Mouse (Mus musculus) kidney, adult 11 months (tissue): ENCODE data around the gene Nptx1.

Experiments used
- DNase-seq: peaks from one replicate; pipeline ENCODE4 v3.0.0; 2022

Nptx1 gene

DNA sequence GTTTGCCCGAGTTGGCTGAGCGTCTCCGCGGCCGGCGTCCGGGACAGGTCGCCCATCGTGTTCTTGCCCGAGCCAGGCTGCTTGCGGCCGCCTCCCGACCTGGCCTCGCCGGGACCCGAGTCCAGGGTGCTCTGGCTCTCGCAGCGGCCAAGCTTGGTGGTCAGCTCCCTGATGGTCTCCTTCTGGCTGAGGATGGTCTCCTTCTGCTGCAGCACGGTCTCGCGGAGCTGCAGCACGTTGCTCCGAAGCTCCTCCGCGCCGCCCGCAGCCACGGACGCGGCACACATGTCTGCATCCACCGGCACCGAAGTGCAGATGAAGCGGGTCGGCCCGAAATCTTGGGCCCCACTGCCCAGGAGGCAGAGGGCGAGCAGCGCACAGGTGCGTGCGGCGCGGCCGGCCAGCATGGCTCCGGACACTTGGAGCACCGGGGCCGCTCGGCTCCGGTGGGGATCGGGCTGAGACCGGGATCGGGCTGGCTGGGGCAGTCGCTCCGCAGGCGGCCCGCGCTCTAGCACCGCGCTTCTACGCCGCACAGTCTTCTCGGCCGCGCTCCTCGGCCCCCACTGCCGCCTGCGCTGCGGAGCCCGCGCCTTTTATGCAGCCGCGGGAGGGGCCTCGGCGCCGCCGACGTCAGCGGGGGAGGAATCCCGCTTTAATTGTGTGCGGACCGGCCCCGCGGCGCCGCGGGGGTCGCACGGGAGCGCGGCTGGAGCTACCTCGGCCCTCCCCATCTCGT is at the start of gene Nptx1:
Gene Nptx1 (minus strand): TSS at position 571 of the 739 bp plus-strand sequence.
- DNase-seq = no peak

DNA sequence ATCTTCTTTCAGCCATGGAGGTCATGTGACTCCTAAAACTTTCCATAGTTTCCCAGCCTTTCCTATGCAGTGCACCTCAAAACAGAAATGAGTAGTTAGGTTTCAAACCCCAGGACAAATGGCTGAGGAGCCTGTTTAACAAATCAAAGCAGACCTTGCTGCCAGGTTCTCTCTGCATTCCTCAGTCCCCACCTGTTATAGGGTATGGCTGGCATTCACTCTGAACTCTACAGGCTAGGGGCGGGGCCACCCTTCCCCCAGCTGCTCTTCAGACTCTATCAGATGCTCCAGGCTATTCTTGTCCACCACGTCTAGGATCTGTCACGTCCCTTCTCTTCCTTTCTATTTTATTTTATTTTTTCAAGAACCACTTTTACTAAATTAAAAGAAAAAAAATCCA is 46.4 kb upstream of the Nptx1 start:
- DNase-seq = no peak

- no peak for DNase-seq
Observed at GRCm38 (mm10) chr11:119589242-119589641, 41.7 kb upstream of the Nptx1 start.

DNA sequence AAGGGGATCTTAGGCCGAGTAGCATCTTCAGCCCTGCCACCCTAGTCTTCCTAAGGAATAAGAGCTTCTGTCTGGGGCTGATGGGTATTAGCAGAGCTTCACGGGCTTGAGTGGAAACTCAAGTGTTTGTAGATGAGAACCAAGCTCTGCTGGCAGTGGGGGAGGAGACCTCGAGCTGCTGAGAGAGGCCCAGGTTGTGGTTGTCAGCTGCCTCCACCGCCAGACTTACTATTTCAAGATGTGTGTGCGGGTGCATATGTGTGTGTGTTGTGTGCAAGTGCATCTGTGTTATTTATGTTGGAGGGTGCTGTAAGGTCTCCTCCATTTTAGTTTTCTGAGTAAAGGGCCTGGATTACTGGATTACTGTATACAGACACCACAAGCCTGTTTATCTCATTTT is 39.6 kb upstream of the Nptx1 start:
- DNase-seq = no peak

GRCm38 (mm10) chr11:119586511-119586910 is 39.0 kb upstream of the Nptx1 start:
- DNase-seq = no peak

DNA sequence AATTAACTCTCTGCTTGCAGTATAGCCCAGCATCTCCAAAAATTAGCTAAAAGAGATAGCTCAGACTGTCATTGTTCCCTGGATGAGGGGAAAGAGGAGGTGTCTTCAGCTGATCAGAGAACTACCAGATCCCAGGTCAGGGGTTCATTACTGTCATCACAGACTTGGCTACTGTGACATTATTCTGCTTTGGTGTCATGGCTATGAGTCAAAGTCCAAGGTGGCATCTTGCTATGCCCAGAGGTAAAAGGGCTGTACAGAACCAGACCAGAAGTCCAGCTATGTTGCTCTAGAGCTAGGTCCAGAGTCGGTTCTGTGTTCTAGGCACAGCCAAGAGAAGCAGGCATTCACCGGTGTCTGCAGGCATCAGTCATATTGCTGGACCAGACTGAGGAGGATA is 30.2 kb upstream of the Nptx1 start:
- DNase-seq = no peak

- no peak for DNase-seq
Observed at GRCm38 (mm10) chr11:119576855-119577254, 29.3 kb upstream of the Nptx1 start.

DNA sequence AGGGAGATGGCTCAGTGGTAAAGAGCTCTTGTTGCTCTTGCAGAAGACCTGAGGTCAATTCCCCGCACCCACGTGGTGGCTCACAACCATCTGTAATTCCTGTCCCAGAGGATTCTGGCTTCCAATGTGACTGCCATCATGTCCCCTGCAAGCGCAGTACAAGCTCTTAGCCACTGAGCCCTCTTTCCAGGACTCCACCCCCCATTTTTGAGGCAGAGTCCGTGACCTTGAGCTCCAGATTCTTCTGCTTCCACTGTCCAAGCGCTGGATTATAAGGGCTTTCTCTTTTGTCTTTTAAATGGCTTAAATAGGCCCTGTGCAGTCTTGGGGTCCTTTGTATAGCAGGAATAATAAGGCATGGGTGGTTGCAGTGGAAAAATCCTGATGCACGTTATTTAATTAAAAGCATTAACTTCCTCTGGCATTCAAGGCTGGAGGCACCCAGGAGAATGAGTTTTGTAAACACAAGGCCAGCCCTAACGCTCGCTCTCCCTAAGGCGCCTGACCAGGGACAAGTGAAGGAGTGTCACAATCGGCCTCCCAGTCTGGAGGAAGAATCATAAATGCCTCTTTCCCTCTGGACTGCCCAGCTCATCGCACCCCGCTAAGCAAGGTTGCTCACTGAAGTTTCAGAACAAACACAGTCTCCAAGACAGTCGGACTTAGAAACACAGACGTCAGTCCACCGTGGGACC is 24.9 kb upstream of the Nptx1 start:
- DNase-seq = no peak

- no peak for DNase-seq
Observed at GRCm38 (mm10) chr11:119566188-119566587, 18.6 kb upstream of the Nptx1 start.

DNA sequence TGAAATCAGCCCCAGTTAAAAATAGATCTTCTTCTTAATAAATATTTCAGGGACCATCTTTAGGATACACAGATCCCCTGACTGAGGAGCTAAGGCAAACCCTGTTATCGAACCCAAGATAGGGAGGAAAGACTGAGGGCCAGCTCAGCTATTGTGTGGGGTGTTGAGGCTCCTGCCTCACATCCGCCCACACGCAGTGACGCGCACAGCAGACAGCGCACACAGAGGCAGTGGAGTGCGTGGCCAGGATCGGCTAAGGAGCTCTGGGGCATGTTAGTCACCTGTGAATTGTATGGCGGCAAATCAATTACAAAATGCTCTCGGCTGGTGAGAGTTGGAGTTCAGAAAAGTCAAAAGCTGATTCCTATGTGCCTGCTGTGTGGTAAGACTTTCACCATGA is 18.1 kb upstream of the Nptx1 start:
- DNase-seq = no peak

DNA sequence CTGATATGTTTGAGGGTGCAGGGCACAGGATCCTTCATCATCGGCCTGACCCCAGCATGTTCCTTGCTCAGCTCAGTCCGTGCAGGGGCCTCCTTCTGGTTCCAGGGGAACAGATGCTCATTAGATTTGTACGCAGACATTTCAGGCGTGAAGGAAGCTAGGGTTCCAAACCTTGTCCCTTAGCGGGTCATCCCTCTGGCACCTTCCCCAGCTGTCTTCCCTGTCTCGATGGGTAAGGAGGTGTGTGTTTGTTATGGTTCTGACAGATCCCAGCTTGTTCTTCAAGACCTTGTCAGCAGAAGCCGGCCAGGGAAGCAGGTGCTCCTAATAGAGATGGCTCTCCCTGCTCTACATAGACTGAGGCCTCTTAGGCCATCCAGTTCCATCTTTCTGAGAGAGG is 17.5 kb upstream of the Nptx1 start:
- DNase-seq = no peak

- DNase-seq = no peak
Observed at GRCm38 (mm10) chr11:119564383-119564782, 16.8 kb upstream of the Nptx1 start.

GRCm38 (mm10) chr11:119563166-119563565 is 15.6 kb upstream of the Nptx1 start:
- DNase-seq = no peak

- no peak for DNase-seq
Observed at GRCm38 (mm10) chr11:119562286-119562685, 14.7 kb upstream of the Nptx1 start.

- DNase-seq = no peak
Observed at GRCm38 (mm10) chr11:119558870-119559610, 11.5 kb upstream of the Nptx1 start.

- no peak for DNase-seq
Observed at GRCm38 (mm10) chr11:119557940-119558869, 10.7 kb upstream of the Nptx1 start.

- no peak for DNase-seq
Observed at GRCm38 (mm10) chr11:119555170-119555569, 7.6 kb upstream of the Nptx1 start.

DNA sequence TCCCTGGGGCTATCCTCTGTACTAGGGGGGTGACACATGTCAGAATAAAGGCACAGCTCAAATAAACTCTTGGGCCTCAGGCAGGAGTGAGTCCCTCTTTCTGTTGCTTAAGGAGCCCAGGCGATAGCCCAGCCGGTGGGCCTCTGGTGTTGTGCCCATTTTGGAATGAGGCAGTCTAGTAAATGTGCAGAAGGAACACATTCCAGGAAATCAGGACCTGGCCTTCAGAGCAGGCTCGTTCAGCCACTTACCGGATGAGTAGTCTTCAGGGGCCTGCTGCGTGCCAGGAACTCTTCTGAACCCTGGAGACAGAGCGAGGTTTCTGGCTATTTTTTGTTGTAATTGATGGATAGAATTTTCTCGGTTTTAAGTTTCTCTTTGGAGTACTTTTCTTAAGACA is 7.2 kb upstream of the Nptx1 start:
- no peak for DNase-seq

DNA sequence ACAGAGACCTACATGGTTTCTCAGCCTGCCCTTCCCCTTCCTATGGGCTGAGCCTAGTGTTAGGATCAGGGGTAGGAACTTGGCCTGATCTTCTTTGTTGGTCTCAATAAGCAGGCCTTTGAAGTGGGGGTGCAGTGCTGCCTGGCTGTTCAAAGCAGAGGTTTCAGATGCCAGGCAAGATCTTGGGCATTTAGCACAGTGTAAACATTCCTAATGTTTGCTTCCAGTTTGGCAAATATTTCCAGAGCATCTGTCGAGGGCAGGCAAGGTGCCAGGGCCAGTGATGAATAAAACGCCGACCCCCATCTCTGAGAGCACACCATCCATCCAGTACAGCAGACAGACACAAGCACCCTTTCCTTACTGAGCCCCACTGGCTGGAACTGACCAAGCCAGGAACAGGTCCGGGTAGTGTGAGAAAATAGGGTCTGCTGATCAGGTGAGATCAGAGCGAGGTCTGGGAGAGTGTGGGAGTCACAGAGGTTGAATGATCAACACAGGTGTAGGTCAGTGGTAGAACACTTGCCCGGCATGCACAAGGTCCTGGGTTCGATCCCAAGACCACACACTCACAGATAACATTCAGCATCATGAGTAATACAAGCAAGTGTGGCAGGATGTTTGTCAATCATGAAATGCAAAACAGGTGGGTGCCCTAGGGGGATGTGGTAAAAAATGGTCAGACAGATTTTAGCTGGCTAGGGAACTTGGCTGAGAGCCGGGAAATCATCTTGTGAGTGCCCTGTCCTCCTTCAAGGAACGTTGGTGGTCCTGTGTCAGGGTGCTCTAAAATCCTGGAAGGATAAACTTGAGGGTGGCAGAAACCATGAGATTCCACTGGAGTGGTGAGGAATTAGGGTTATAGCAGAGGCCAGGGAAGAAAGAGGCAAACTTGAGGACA is 5.6 kb upstream of the Nptx1 start:
- DNase-seq = no peak

DNA sequence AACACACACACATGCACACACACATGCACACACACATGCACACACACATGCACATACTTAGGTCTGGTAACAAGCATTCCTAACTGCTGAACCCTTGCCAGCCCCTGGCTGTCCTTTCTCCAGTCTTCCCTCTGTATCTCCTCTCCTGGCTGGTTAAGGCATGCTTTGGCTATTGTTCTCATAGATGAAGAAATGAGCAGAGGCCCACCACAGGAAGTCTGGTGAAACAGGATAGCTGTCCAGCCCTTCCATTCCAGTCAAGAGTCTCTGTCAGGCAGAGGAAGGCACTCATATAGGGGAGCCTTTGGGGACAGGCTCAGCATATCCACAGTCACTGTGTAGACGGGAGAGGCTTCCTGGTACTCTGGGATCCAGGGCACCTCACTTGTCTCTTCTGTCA is 4.7 kb upstream of the Nptx1 start:
- no peak for DNase-seq

DNA sequence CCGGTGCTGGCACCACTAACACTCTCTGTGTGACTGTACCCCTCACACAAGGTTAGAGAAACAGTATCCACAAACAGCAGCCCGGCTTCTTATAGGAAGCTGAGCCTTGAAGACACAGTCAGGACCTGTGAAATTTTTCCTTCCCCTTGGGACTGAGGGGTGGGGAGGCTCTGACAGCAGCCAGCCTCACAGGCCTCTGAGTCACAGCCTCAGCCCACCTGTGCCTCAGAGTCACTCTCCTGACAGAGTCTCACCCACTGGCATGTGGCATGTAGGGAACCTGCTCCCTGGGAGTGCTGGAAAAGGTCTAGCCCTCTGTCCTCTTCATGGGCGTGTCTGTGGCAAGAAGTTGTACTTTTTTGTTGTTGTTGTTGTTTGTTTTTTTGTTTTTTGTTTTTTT is 3.9 kb upstream of the Nptx1 start:
- DNase-seq = no peak
